In genomic region chr3:136933071-136933470, GRCm38 (mm10) we compare ENCODE assay signal across 12 mouse cellular contexts.
"Had no signal": no experiment of that assay in that cellular context is flagged by ENCODE, and none has a peak within 500 bp of the region (broad histone marks: within the 10 kb centered on the region; RNA-seq: fewer than 3 reads in every experiment).

No protein-coding gene starts in this region.

- H3K27me3 ChIP-seq: limb, embryonic 13.5 days; midbrain, embryonic 13.5 days; neural tube, embryonic 15.5 days had no signal

- H3K4me2 ChIP-seq: limb, embryonic 13.5 days; midbrain, embryonic 13.5 days; neural tube, embryonic 15.5 days had no signal

- H3K4me1 ChIP-seq: limb, embryonic 13.5 days; midbrain, embryonic 13.5 days; neural tube, embryonic 15.5 days had no signal

- H3K9me3 ChIP-seq: limb, embryonic 13.5 days; midbrain, embryonic 13.5 days; neural tube, embryonic 15.5 days had no signal

- H3K9ac ChIP-seq: limb, embryonic 13.5 days; liver, embryonic 14.5 days; midbrain, embryonic 13.5 days; neural tube, embryonic 15.5 days had no signal

- DNase-seq: kidney, postnatal 25 days; left cerebral cortex, postnatal 4 days; lung, adult 18-20 months; right cerebral cortex, adult 18-20 months; right cerebral cortex, postnatal 25 days; thymus, postnatal 4 days had no signal

- ATAC-seq: midbrain, embryonic 13.5 days had no signal

- H3K27ac ChIP-seq: limb, embryonic 13.5 days; liver, embryonic 14.5 days; midbrain, embryonic 13.5 days; neural tube, embryonic 15.5 days; stomach, postnatal 0 days had no signal

- H3K4me3 ChIP-seq: limb, embryonic 13.5 days; midbrain, embryonic 13.5 days; myocyte; neural tube, embryonic 15.5 days had no signal
